Mouse (Mus musculus): ENCODE results near the gene 1700088E04Rik. TPM values are rescaled to one million over a fixed set of nuclear protein-coding genes. Genes with fewer than 3 reads are reported as not detected.
A peak's percentile ranks its signal among the peaks of the same experiment; 100 is the strongest.

The 1700088E04Rik gene
- polyA plus RNA-seq, 1 experiment from 2014 or later = 8.1 TPM

- 53% methylated on average over 4 of the region's 4 CpGs for WGBS
- no peak; the same call in 1 of the 2 replicates for ATAC-seq (replicated peaks; ENCODE audit: insufficient number of reproducible peaks, insufficient read depth, low FRiP score, low read depth)
- H3K4me3 ChIP-seq = no peak overlapping the region
- H3K27ac ChIP-seq = peak overlapping the region; percentile 97
- H3K9me3 ChIP-seq (replicated peaks) = no peaks in the 10 kb centered on the region
- H3K9ac ChIP-seq = no peak overlapping the region
- peaks cover 61% of the 10 kb centered on the region for H3K4me1 ChIP-seq (replicated peaks)
- peaks cover 1% of the 10 kb centered on the region for H3K36me3 ChIP-seq
- H3K27me3 ChIP-seq = no peaks in the 10 kb centered on the region
- H3K4me2 ChIP-seq = no peak overlapping the region
Measured at GRCm38 (mm10) chr15:79099456-79099855, 41.6 kb downstream of the 1700088E04Rik start.

GRCm38 (mm10) chr15:79098868-79099267 is 42.2 kb downstream of the 1700088E04Rik start:
- Histone ChIP-seq H3K27me3 (no peaks in the 10 kb centered on the region), H3K9me3 (replicated peaks) (no peaks in the 10 kb centered on the region), H3K4me3 (no peak overlapping the region), H3K27ac (peak overlapping the region; percentile 97), H3K36me3 (peaks cover 7% of the 10 kb centered on the region), H3K4me1 (replicated peaks) (peaks cover 61% of the 10 kb centered on the region), H3K9ac (no peak overlapping the region), H3K4me2 (no peak overlapping the region)
- WGBS = 24% methylated on average over 7 of the region's 7 CpGs
- no peak; the same call in 1 of the 2 replicates for ATAC-seq (replicated peaks; ENCODE audit: insufficient number of reproducible peaks, insufficient read depth, low FRiP score, low read depth)

DNA sequence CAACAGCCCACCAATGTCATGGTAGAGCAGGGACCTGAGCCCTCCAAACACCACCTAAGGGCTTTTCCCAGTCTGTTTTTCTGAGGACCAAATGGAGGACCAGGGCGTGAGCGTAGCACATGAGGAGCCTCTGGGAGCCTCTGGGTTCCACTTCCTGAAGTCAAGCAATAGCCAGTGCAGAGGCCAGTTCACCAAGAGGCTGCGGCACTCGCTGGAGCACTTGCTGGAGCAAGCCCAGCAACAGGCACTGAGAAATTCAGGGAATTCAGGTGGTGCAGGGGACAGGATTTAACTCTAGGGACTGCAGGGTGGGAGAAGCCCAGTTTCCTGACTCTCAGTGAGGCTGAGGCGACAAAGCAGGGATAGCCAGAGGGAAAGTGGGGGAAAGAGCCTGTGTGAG is 42.8 kb downstream of the 1700088E04Rik start:
- Histone ChIP-seq H3K36me3 (peaks cover 14% of the 10 kb centered on the region), H3K9me3 (replicated peaks) (no peaks in the 10 kb centered on the region), H3K4me3 (no peak overlapping the region), H3K9ac (peak overlapping the region; percentile 26; the same call in 1 of the 2 replicates), H3K4me1 (replicated peaks) (peaks cover 61% of the 10 kb centered on the region), H3K27ac (peak overlapping the region; percentile 97), H3K27me3 (no peaks in the 10 kb centered on the region), H3K4me2 (peak overlapping the region; percentile 32; the same call in 1 of the 2 replicates)
- WGBS = 44% methylated on average over 5 of the region's 5 CpGs
- no peak for ATAC-seq (replicated peaks; ENCODE audit: insufficient number of reproducible peaks, insufficient read depth, low FRiP score, low read depth)

DNA sequence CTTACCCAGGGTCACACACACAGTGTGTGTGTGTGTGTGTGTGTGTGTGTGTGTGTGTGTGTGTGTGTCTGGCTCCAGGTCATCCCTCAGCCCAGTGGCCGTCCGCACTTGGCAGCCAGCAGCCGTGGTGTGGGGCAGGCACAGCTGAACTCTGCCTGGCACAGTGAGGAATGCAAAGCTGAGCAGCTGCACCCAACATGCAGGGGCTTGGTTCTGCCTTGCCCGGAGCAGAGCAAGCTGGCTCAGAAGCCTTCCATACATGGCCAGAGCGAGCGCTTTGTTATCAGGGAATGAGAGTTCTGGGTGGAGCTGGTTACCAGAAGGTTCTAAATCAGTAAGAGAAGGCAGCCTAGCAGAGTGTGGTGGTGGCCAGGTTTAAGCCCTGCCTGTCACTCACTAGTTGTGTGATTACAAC is 43.4 kb downstream of the 1700088E04Rik start:
- Histone ChIP-seq H3K27ac (peak overlapping the region; percentile 97), H3K27me3 (no peaks in the 10 kb centered on the region), H3K4me3 (no peak overlapping the region), H3K4me2 (peak overlapping the region; percentile 32), H3K9ac (peak overlapping the region; percentile 31), H3K4me1 (replicated peaks) (peaks cover 61% of the 10 kb centered on the region), H3K9me3 (replicated peaks) (no peaks in the 10 kb centered on the region), H3K36me3 (peaks cover 18% of the 10 kb centered on the region)
- 9% methylated on average over 6 of the region's 6 CpGs for WGBS
- ATAC-seq (replicated peaks; ENCODE audit: insufficient number of reproducible peaks, insufficient read depth, low FRiP score, low read depth) = peak; percentile 90

DNA sequence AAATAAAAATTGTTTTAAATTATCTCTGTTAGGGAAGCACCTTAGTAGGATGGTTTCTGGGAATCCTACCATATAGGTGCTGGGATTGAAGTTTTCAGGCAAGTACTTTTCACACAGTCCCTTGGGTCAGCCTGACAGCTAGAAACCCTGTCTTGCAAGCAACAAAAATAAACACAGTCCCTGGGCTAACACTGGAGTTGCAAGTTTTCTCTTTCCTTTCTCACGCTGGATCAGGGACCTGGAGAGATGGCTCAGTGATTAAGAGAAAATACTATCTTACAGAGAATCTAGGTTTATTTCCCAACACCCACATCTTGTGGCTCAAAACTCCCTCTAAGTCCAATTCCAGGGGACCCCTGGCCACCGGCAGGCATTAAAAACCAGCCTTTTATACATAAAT is 43.9 kb downstream of the 1700088E04Rik start:
- Histone ChIP-seq H3K9ac (peak overlapping the region; percentile 31; the same call in 1 of the 2 replicates), H3K9me3 (replicated peaks) (no peaks in the 10 kb centered on the region), H3K36me3 (peaks cover 23% of the 10 kb centered on the region), H3K4me2 (peak overlapping the region; percentile 32), H3K4me1 (replicated peaks) (peaks cover 61% of the 10 kb centered on the region), H3K27ac (peak overlapping the region; percentile 97), H3K4me3 (no peak overlapping the region), H3K27me3 (no peaks in the 10 kb centered on the region)
- WGBS = 16% methylated on average over 2 of the region's 2 CpGs
- ATAC-seq (replicated peaks; ENCODE audit: insufficient number of reproducible peaks, insufficient read depth, low FRiP score, low read depth) = no peak

DNA sequence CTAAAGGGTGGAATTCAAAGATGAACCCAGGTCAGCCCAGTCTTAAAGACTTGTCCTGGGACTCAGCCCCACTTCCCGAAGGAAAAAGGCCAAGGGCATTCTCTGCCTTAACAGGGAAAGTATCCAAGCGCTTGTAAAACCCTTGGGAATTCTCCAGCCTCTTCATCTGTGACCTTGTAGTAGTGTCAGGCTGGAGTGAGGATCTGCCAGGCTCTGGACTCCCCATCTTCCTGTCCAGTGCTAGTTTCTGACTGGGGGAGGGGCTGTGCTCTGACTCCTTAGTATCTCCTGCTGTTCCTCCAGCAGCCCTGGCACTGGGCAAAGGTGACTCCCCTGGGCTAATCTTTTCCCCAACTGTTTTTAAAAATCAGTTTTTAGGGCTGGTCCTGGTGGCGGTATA is 44.5 kb downstream of the 1700088E04Rik start:
- H3K36me3 ChIP-seq = peaks cover 26% of the 10 kb centered on the region
- H3K4me3 ChIP-seq = no peak overlapping the region
- H3K4me2 ChIP-seq = 0 out of 2 replicates have a peak overlapping the region, but pooled peaks have one; percentile 32
- H3K9ac ChIP-seq = no peak overlapping the region
- H3K9me3 ChIP-seq (replicated peaks) = no peaks in the 10 kb centered on the region
- WGBS = 42% methylated on average over 3 of the region's 3 CpGs
- peak overlapping the region; percentile 97 for H3K27ac ChIP-seq
- no peak for ATAC-seq (replicated peaks; ENCODE audit: insufficient number of reproducible peaks, insufficient read depth, low FRiP score, low read depth)
- no peaks in the 10 kb centered on the region for H3K27me3 ChIP-seq
- H3K4me1 ChIP-seq (replicated peaks) = peaks cover 55% of the 10 kb centered on the region

GRCm38 (mm10) chr15:79095483-79095882 is 45.6 kb downstream of the 1700088E04Rik start:
- Histone ChIP-seq H3K27me3 (no peaks in the 10 kb centered on the region), H3K9ac (no peak overlapping the region), H3K9me3 (replicated peaks) (no peaks in the 10 kb centered on the region), H3K4me2 (no peak overlapping the region), H3K4me3 (no peak overlapping the region), H3K36me3 (peaks cover 36% of the 10 kb centered on the region), H3K4me1 (replicated peaks) (peaks cover 44% of the 10 kb centered on the region), H3K27ac (no peak overlapping the region)
- WGBS = 89% methylated on average over 5 of the region's 5 CpGs
- no peak for ATAC-seq (replicated peaks; ENCODE audit: insufficient number of reproducible peaks, insufficient read depth, low FRiP score, low read depth)

- no peak for ATAC-seq (replicated peaks; ENCODE audit: insufficient number of reproducible peaks, insufficient read depth, low FRiP score, low read depth)
- H3K9ac ChIP-seq = no peak overlapping the region
- H3K4me2 ChIP-seq = no peak overlapping the region
- H3K27me3 ChIP-seq = no peaks in the 10 kb centered on the region
- H3K27ac ChIP-seq = no peak overlapping the region
- H3K9me3 ChIP-seq (replicated peaks) = no peaks in the 10 kb centered on the region
- 43% methylated on average over 7 of the region's 7 CpGs for WGBS
- H3K36me3 ChIP-seq = peaks cover 55% of the 10 kb centered on the region
- H3K4me3 ChIP-seq = no peak overlapping the region
- H3K4me1 ChIP-seq (replicated peaks) = peaks cover 22% of the 10 kb centered on the region
Measured at GRCm38 (mm10) chr15:79093083-79093839, 47.8 kb downstream of the 1700088E04Rik start.

- no peaks in the 10 kb centered on the region for H3K27me3 ChIP-seq
- no peak for ATAC-seq (replicated peaks; ENCODE audit: insufficient number of reproducible peaks, insufficient read depth, low FRiP score, low read depth)
- 85% methylated on average over 6 of the region's 6 CpGs for WGBS
- H3K4me1 ChIP-seq (replicated peaks) = peaks cover 12% of the 10 kb centered on the region
- no peak overlapping the region for H3K27ac ChIP-seq
- H3K4me3 ChIP-seq = no peak overlapping the region
- peaks cover 62% of the 10 kb centered on the region for H3K36me3 ChIP-seq
- H3K4me2 ChIP-seq = no peak overlapping the region
- no peak overlapping the region for H3K9ac ChIP-seq
- no peaks in the 10 kb centered on the region for H3K9me3 ChIP-seq (replicated peaks)
Measured at GRCm38 (mm10) chr15:79092284-79092683, 48.8 kb downstream of the 1700088E04Rik start.

- Histone ChIP-seq H3K4me1 (replicated peaks) (peaks cover 11% of the 10 kb centered on the region), H3K27ac (no peak overlapping the region), H3K4me2 (no peak overlapping the region), H3K9me3 (replicated peaks) (no peaks in the 10 kb centered on the region), H3K9ac (no peak overlapping the region), H3K36me3 (peaks cover 75% of the 10 kb centered on the region), H3K4me3 (no peak overlapping the region), H3K27me3 (no peaks in the 10 kb centered on the region)
- no peak for ATAC-seq (replicated peaks; ENCODE audit: insufficient number of reproducible peaks, insufficient read depth, low FRiP score, low read depth)
- WGBS = 97% methylated on average over 7 of the region's 7 CpGs
Measured at GRCm38 (mm10) chr15:79079567-79079966, 61.5 kb downstream of the 1700088E04Rik start.

Data from heart, embryonic 15.5 days (tissue).